Mouse (Mus musculus) CH12.LX (cell line): ENCODE data around the gene Notch3.
A peak's percentile ranks its signal among the peaks of the same experiment; 100 is the strongest.

ENCODE experiments used
- CHD2 ChIP-seq: IDR thresholded peaks from 2 replicates; pipeline ENCODE4 v1.6.1; 2011; ENCODE audit warnings: low read length, improper control_type of control experiment
- CTCF ChIP-seq, 2 experiments: IDR thresholded peaks in 1 of 2; conservative IDR thresholded peaks in 1 of 2; 2 replicates each; pipeline ENCODE4 v1.5.1; 2011 to 2012; ENCODE audit warnings: low read depth in 2 of 2, low read length in 2 of 2, improper control_type of control experiment in 1 of 2, inconsistent platforms in 1 of 2, mild to moderate bottlenecking in 1 of 2, moderate library complexity in 1 of 2
- EP300 ChIP-seq: IDR thresholded peaks from 2 replicates; pipeline ENCODE4 v1.6.1; 2011; ENCODE audit warnings: low read length, improper control_type of control experiment
- HCFC1 ChIP-seq: IDR thresholded peaks from 2 replicates; pipeline ENCODE4 v1.6.1; 2012; ENCODE audit warnings: low read depth, mild to moderate bottlenecking, inconsistent platforms, low read length, improper control_type of control experiment
- MXI1 ChIP-seq: IDR thresholded peaks from 2 replicates; pipeline ENCODE4 v1.6.1; 2011; ENCODE audit warnings: mild to moderate bottlenecking, low read depth, low read length, improper control_type of control experiment
- NRF1 ChIP-seq: IDR thresholded peaks from 2 replicates; pipeline ENCODE4 v1.6.1; 2014; ENCODE audit warnings: low read depth, mild to moderate bottlenecking, inconsistent platforms, low read length, improper control_type of control experiment, moderate library complexity
- UBTF ChIP-seq: IDR thresholded peaks from 2 replicates; pipeline ENCODE4 v1.6.1; 2012; ENCODE audit warnings: low read depth, mild to moderate bottlenecking, inconsistent platforms, low read length, improper control_type of control experiment, moderate library complexity

DNA sequence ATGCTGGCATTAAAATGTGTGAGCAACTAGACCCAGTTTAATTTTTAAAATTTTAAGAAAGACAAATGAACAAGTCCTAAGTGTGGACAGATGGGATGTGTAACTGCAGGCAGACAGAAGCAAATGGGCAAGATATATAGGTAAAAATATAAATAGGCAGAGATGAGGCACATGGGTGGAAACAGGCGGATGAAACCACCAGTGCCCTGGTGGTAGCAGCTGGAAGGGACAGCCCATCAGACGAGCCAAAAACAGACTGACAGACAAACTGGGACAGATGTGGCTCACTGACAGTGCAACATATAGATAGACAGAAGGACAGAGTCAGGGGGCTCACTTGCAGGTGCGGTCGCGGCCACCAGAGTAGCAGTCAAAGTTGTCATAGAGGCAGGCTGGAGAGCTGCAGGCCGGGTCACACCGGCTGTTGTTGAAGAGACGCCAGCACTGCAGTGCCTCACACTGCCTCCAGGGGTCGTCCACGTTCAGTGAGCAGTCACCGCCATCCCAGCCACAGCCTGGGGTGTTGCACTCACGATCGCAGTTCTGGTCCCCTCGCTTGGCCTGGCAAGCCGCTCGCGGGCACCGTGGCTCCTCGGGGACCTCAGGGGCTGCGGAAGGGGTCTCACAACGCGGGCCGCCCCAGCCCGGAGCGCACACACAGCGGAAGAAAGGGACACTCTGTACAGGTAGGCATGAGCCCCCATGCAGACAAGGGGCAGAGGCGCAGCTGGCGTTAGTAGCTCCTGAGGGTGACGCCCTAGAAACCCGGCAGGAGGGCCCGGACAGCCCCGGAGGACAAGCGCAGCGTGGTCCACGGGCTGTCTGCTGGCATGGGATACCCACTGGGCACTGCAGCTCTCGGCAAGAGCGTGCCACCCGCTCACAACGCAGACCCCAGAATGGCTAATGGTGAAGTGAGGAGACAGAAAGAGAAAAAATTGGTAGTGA is 23.5 kb downstream of the Notch3 start:
- TF ChIP-seq EP300 (no peak), HCFC1 (no peak), CTCF (conservative IDR thresholded peaks at IDR 0.05 in 1 of 2, IDR thresholded peaks at IDR 0.05 in 1 of 2; ENCODE audit: low read depth in 2 of 2, low read length in 2 of 2) (peak; percentile 63 to 81), CHD2 (no peak), UBTF (no peak), NRF1 (no peak), MXI1 (no peak)
